Mouse (Mus musculus) liver, embryonic 14.5 days (tissue): ENCODE results near the gene Med12l. TPM values are rescaled to one million over a fixed set of nuclear protein-coding genes. Genes with fewer than 3 reads are reported as not detected.

Source experiments
- ATAC-seq: fragments of 200-750 bp; cut with Nextera tagmentation; 2 replicates; pipeline ENCODE4 v1.8.0; 2017; ENCODE audit warnings: moderate number of reproducible peaks, mild to moderate bottlenecking, moderate library complexity; ENCODE audit not compliant: insufficient read depth
- DNase-seq, 3 experiments: peaks; one replicate each; pipeline ENCODE4 v3.0.0-alpha.2; 2012 to 2013; ENCODE audit warnings: low read depth in 3 of 3, low spot score in 3 of 3
- H3K27ac ChIP-seq: fragments of 300-500 bp; sonication (generic); 2 replicates; pipeline ENCODE4 v1.5.1; 2014; ENCODE audit warnings: moderate library complexity, mild to moderate bottlenecking, control low read depth, inconsistent platforms
- H3K27me3 ChIP-seq: fragments of 300-500 bp; sonication (generic); 2 replicates; pipeline ENCODE4 v1.6.1; 2014; ENCODE audit warnings: mild to moderate bottlenecking, low read length, moderate library complexity; ENCODE audit not compliant: control insufficient read depth, insufficient read depth
- H3K36me3 ChIP-seq: fragments of 300-500 bp; sonication (generic); replicated peaks from 2 replicates; pipeline ENCODE4 v1.6.1; 2014; ENCODE audit warnings: low read depth; ENCODE audit not compliant: control insufficient read depth, insufficient read depth
- H3K4me1 ChIP-seq, 2 experiments: fragments of 200-500 bp in 1 of 2; fragments of 300-500 bp in 1 of 2; sonication (generic) in 1 of 2; replicated peaks; 2 replicates each; pipeline ENCODE4 v1.6.1; 2012 to 2014; ENCODE audit warnings: antibody characterized with exemption in 1 of 2, inconsistent platforms in 1 of 2, low read length in 1 of 2; ENCODE audit not compliant: control insufficient read depth in 2 of 2, insufficient read depth in 2 of 2
- H3K4me2 ChIP-seq: fragments of 300-500 bp; sonication (generic); 2 replicates; pipeline ENCODE4 v1.6.1; 2014; ENCODE audit warnings: low read depth, mild to moderate bottlenecking, control low read depth, moderate library complexity
- H3K4me3 ChIP-seq, 2 experiments: fragments of 200-500 bp in 1 of 2; fragments of 300-500 bp in 1 of 2; sonication (generic) in 1 of 2; 2 replicates each; pipeline ENCODE4 v1.5.1; 2012 to 2014; ENCODE audit warnings: low read depth in 2 of 2, low read length in 2 of 2, mild to moderate bottlenecking in 2 of 2, control low read depth in 1 of 2, inconsistent platforms in 1 of 2, moderate library complexity in 1 of 2; ENCODE audit not compliant: insufficient read depth in 1 of 2
- H3K9ac ChIP-seq: fragments of 300-500 bp; sonication (generic); replicated peaks from 2 replicates; pipeline ENCODE4 v1.6.1; 2014; ENCODE audit warnings: mild to moderate bottlenecking, control low read depth, moderate library complexity
- H3K9me3 ChIP-seq: fragments of 300-500 bp; sonication (generic); 2 replicates; pipeline ENCODE4 v1.6.1; 2016; ENCODE audit warnings: low read length, mixed read lengths; ENCODE audit not compliant: control insufficient read depth
- CTCF ChIP-seq: IDR thresholded peaks from 2 replicates; pipeline ENCODE4 v1.5.1; 2016; ENCODE audit warnings: antibody characterized with exemption, low read depth, control low read depth
- EP300 ChIP-seq: IDR thresholded peaks from 2 replicates; pipeline ENCODE4 v1.6.1; 2016; ENCODE audit warnings: antibody characterized with exemption, low read depth
- WGBS: fragments of 180-500 bp; shearing (Covaris S2); extraction: QIAGEN DNeasy Blood & Tissue Kit; methylation state at CpG from one replicate; pipeline ENCODE4 v1.1.7; 2014; ENCODE audit not compliant: insufficient replicate concordance; 5-methylcytosine and 5-hydroxymethylcytosine counted together
- polyA plus RNA-seq, 2 experiments: library from polyadenylated mRNA; depleted of rRNA in 1 of 2; stranded (reverse) in 1 of 2; unstranded in 1 of 2; fragments of >200 nt; fragmentation: Nextera tagmentation in 1 of 2; extraction: Ambion mirVana in 1 of 2; gene quantifications; 2 replicates each; pipeline versions ENCODE4 v1.2.1 to v1.2.3; 2012 to 2014

The Med12l gene
- polyA plus RNA-seq, 2 experiments = 0.57 to 0.63 TPM

GRCm38 (mm10) chr3:59154888-59155287 is 149.3 kb downstream of the Med12l start:
- no peak for ATAC-seq
- H3K4me2 ChIP-seq = no peak overlapping the region
- no peak for DNase-seq
- 58% methylated on average over 2 of the region's 2 CpGs for WGBS
- H3K27me3 ChIP-seq = no peaks in the 10 kb centered on the region
- H3K4me3 ChIP-seq = no peak overlapping the region
- H3K9me3 ChIP-seq = no peaks in the 10 kb centered on the region
- no peak for TF ChIP-seq CTCF
- TF ChIP-seq EP300 = no peak
- peaks cover 0 to 5% of the 10 kb centered on the region in 2 experiments; a peak in 1 of 4 replicates for H3K4me1 ChIP-seq
- no peaks in the 10 kb centered on the region for H3K36me3 ChIP-seq
- H3K27ac ChIP-seq = no peak overlapping the region
- no peak overlapping the region for H3K9ac ChIP-seq

GRCm38 (mm10) chr3:59155404-59155803 is 149.8 kb downstream of the Med12l start:
- H3K36me3 ChIP-seq = no peaks in the 10 kb centered on the region
- H3K4me2 ChIP-seq = no peak overlapping the region
- H3K9me3 ChIP-seq = no peaks in the 10 kb centered on the region
- no peak overlapping the region for H3K9ac ChIP-seq
- no peak overlapping the region for H3K27ac ChIP-seq
- H3K27me3 ChIP-seq = no peaks in the 10 kb centered on the region
- 75% methylated on average over 6 of the region's 6 CpGs for WGBS
- ATAC-seq (no peak), DNase-seq (no peak)
- peaks cover 0 to 5% of the 10 kb centered on the region in 2 experiments; a peak in 1 of 4 replicates for H3K4me1 ChIP-seq
- H3K4me3 ChIP-seq = no peak overlapping the region
- no peak for TF ChIP-seq EP300
- TF ChIP-seq CTCF = no peak

- no peak for TF ChIP-seq EP300
- no peak for TF ChIP-seq CTCF
- DNase-seq (no peak), ATAC-seq (no peak)
- H3K4me2 ChIP-seq = no peak overlapping the region
- WGBS = 72% methylated on average over 5 of the region's 5 CpGs
- no peak overlapping the region for H3K9ac ChIP-seq
- H3K4me1 ChIP-seq = peaks cover 0 to 5% of the 10 kb centered on the region in 2 experiments; a peak in 1 of 4 replicates
- H3K36me3 ChIP-seq = no peaks in the 10 kb centered on the region
- no peak overlapping the region for H3K27ac ChIP-seq
- H3K9me3 ChIP-seq = no peaks in the 10 kb centered on the region
- H3K4me3 ChIP-seq = no peak overlapping the region
- H3K27me3 ChIP-seq = no peaks in the 10 kb centered on the region
Observed at GRCm38 (mm10) chr3:59157048-59157447, 151.4 kb downstream of the Med12l start.

GRCm38 (mm10) chr3:59160465-59160864 is 154.8 kb downstream of the Med12l start:
- Histone ChIP-seq H3K27ac (no peak overlapping the region), H3K4me3 (no peak overlapping the region), H3K4me2 (no peak overlapping the region), H3K9ac (no peak overlapping the region), H3K36me3 (no peaks in the 10 kb centered on the region), H3K27me3 (no peaks in the 10 kb centered on the region), H3K4me1 (no peaks in the 10 kb centered on the region), H3K9me3 (no peaks in the 10 kb centered on the region)
- 45% methylated on average over 1 of the region's 1 CpGs for WGBS
- ATAC-seq (no peak), DNase-seq (no peak)
- TF ChIP-seq CTCF (no peak), EP300 (no peak)

GRCm38 (mm10) chr3:59167417-59168054 is 161.9 kb downstream of the Med12l start:
- 60% methylated on average over 2 of the region's 2 CpGs for whole genome bisulfite sequencing

More at GRCm38 (mm10) chr3:59167417-59168054, 161.9 kb downstream of the Med12l start:
- Histone ChIP-seq H3K4me2 (no peak overlapping the region), H3K27ac (no peak overlapping the region), H3K27me3 (no peaks in the 10 kb centered on the region), H3K9me3 (no peaks in the 10 kb centered on the region), H3K9ac (no peak overlapping the region), H3K4me3 (no peak overlapping the region), H3K36me3 (no peaks in the 10 kb centered on the region), H3K4me1 (peaks cover 0 to 7% of the 10 kb centered on the region in 2 experiments; a peak in 2 of 4 replicates)
- no peak for TF ChIP-seq EP300
- TF ChIP-seq CTCF = no peak
- no peak for DNase-seq
- no peak for ATAC-seq
